Mouse (Mus musculus) G1E (cell line): ENCODE measurements at regions not wholly inside any gene's neighbourhood (a gene's known extent, or its start where the extent isn't known, plus 50 kb on each side); places are given as distances from the start of the nearest gene placed in this dataset.

Source experiments
- CTCF ChIP-seq: IDR thresholded peaks from 2 replicates; pipeline ENCODE4 v1.5.1; 2012; ENCODE audit warnings: low read depth, low read length, inconsistent platforms, mixed read lengths
- GATA1 ChIP-seq: IDR thresholded peaks from 2 replicates; pipeline ENCODE4 v1.6.1; 2012; ENCODE audit warnings: borderline replicate concordance, low read length, inconsistent platforms, mixed read lengths
- GATA2 ChIP-seq: IDR thresholded peaks from 2 replicates; pipeline ENCODE4 v1.6.1; 2012; ENCODE audit warnings: low read depth, low read length, inconsistent platforms, borderline replicate concordance
- TAL1 ChIP-seq: conservative IDR thresholded peaks from 2 replicates; pipeline ENCODE4 v1.6.1; 2012; ENCODE audit warnings: low read depth, low read length, inconsistent platforms, mixed read lengths

GRCm38 (mm10) chr1:190419709-190420108, 249.2 kb upstream of the Prox1 start:
- TF ChIP-seq CTCF: no peak
- TF ChIP-seq GATA1: no peak
- no peak for TF ChIP-seq TAL1
- TF ChIP-seq GATA2: no peak
